Mouse (Mus musculus) lung, adult 2 months (tissue): ENCODE measurements around the gene Ppp6r2.

Source experiments
- CTCF ChIP-seq: fragments of 200-500 bp; IDR thresholded peaks from 2 replicates; pipeline ENCODE4 v1.5.1; 2011; ENCODE audit warnings: mild to moderate bottlenecking, low read length, control low read depth; ENCODE audit not compliant: insufficient read depth
- POLR2A ChIP-seq: fragments of 200-500 bp; IDR thresholded peaks from 2 replicates; pipeline ENCODE4 v1.6.1; 2011; ENCODE audit warnings: low read depth, mild to moderate bottlenecking, control low read depth, low read length, borderline replicate concordance; ENCODE audit errors: extremely low read depth

GRCm38 (mm10) chr15:89305966-89306365 is 94.6 kb downstream of the Ppp6r2 start:
- TF ChIP-seq POLR2A (no peak), CTCF (no peak)
